Mouse (Mus musculus): Measurements from ENCODE around the gene Taar5. TPM values are rescaled to one million over a fixed set of nuclear protein-coding genes. Genes with fewer than 3 reads are reported as not detected.

The Taar5 gene
- not detected in 2 replicates for polyA plus RNA-seq (2012; rRNA removed)

GRCm38 (mm10) chr10:23970656-23971165 lies at the start of gene Taar5:
TSS of gene Taar5 (plus strand) at chr10:23970706.

DNA sequence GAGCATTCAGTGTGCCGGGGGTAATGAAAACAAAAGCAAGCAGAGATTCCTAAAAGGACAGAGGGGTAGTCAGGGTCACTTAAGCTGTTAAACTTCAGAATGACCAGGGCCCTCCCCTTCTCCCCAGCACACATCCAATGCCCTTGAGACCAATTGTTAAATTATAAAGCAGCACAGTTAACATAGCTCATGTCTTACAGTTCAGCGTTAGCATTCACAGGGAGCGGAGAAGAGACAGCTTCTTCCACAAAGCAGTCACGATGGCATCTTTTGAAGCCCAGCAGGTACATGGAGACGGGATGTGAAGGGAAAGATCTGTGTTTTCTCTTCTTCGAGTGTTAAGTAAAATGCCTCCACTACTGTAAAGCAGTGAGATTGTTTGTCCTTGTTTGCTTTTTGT lies 32.2 kb upstream of the Taar5 start, which contains the start of gene Taar2:
Taar2 (plus strand) TSS at position 261 of the 400 bp plus-strand sequence.

GRCm38 (mm10) chr10:23949508-23950005 lies 20.9 kb upstream of the Taar5 start, which contains the start of gene Taar3:
TSS of gene Taar3 (plus strand) at chr10:23949558.

GRCm38 (mm10) chr10:23960444-23960915 lies 10.0 kb upstream of the Taar5 start, which contains the start of gene Taar4:
TSS of gene Taar4 (plus strand) at chr10:23960494.

GRCm38 (mm10) chr10:23985546-23985945 lies 15.0 kb downstream of the Taar5 start, which contains the start of gene Taar6:
TSS of gene Taar6 (minus strand) at chr10:23985646.

GRCm38 (mm10) chr10:23993381-23993780 lies 22.9 kb downstream of the Taar5 start, which contains the start of gene Taar7a:
TSS of gene Taar7a (minus strand) at chr10:23993481.

GRCm38 (mm10) chr10:23999639-24000038 lies 29.1 kb downstream of the Taar5 start, which contains the start of gene Taar7b:
TSS of gene Taar7b (plus strand) at chr10:23999939.

Other genes with a start within 250 kb of the Taar5 start
- gene Rps12, start 183.4 kb upstream of the Taar5 start, polyA plus RNA-seq (2012; rRNA removed): 3,859 and 3,962 TPM in 2 replicates
- gene Slc18b1, start 173.7 kb upstream of the Taar5 start, polyA plus RNA-seq (2012; rRNA removed): 2.0 TPM in 2 replicates
- gene Vnn3, start 119.2 kb upstream of the Taar5 start, polyA plus RNA-seq (2012; rRNA removed): 0.38 and 0.56 TPM in 2 replicates
- 0.80 and 1.0 TPM in 2 replicates for gene Vnn1, start 76.0 kb upstream of the Taar5 start, polyA plus RNA-seq (2012; rRNA removed)
- not detected in 2 replicates for gene Taar1, start 50.4 kb upstream of the Taar5 start, polyA plus RNA-seq (2012; rRNA removed)
- gene Taar2, start 32.1 kb upstream of the Taar5 start, polyA plus RNA-seq (2012; rRNA removed): not detected in 2 replicates
- gene Taar3, start 21.1 kb upstream of the Taar5 start, polyA plus RNA-seq (2012; rRNA removed): not detected in 2 replicates
- not detected in 2 replicates for gene Taar4, start 10.2 kb upstream of the Taar5 start, polyA plus RNA-seq (2012; rRNA removed)
- not detected in 2 replicates for gene Taar6, start 14.9 kb downstream of the Taar5 start, polyA plus RNA-seq (2012; rRNA removed)
- gene Taar7a, start 22.8 kb downstream of the Taar5 start, polyA plus RNA-seq (2012; rRNA removed): not detected in 2 replicates
- not detected in 2 replicates for gene Taar7b, start 29.2 kb downstream of the Taar5 start, polyA plus RNA-seq (2012; rRNA removed)
- gene Taar7d, start 56.5 kb downstream of the Taar5 start, polyA plus RNA-seq (2012; rRNA removed): not detected in 2 replicates
- not detected in 2 replicates for gene Taar7e, start 66.9 kb downstream of the Taar5 start, polyA plus RNA-seq (2012; rRNA removed)
- gene Taar7f, start 78.8 kb downstream of the Taar5 start, polyA plus RNA-seq (2012; rRNA removed): not detected in 2 replicates
- gene Taar8a, start 105.8 kb downstream of the Taar5 start, polyA plus RNA-seq (2012; rRNA removed): not detected in 2 replicates
- not detected in 2 replicates for gene Taar8b, start 121.6 kb downstream of the Taar5 start, polyA plus RNA-seq (2012; rRNA removed)
- not detected in 2 replicates for gene Taar8c, start 131.2 kb downstream of the Taar5 start, polyA plus RNA-seq (2012; rRNA removed)
- gene Taar9, start 138.8 kb downstream of the Taar5 start, polyA plus RNA-seq (2012; rRNA removed): not detected in 2 replicates
- 11.8 and 15.5 TPM in 2 replicates for gene Stx7, start 178.6 kb downstream of the Taar5 start, polyA plus RNA-seq (2012; rRNA removed)

All from liver, embryonic 14 days (tissue).